Mouse (Mus musculus) heart, embryonic 10.5 days (tissue): ENCODE data around the gene 4930415O20Rik. TPM values are rescaled to one million over a fixed set of nuclear protein-coding genes. Genes with fewer than 3 reads are reported as not detected.
A peak's percentile ranks its signal among the peaks of the same experiment; 100 is the strongest.

Experiments
- DNase-seq: peaks from one replicate; pipeline ENCODE4 v3.0.0-alpha.2; 2017; ENCODE audit warnings: low spot score
- H3K27ac ChIP-seq: fragments of 300-500 bp; sonication (generic); 2 replicates; pipeline ENCODE4 v1.5.1; 2016; ENCODE audit warnings: mild to moderate bottlenecking
- H3K27me3 ChIP-seq: fragments of 300-500 bp; sonication (generic); 2 replicates; pipeline ENCODE4 v1.6.1; 2016; ENCODE audit warnings: mild to moderate bottlenecking; ENCODE audit not compliant: poor library complexity, insufficient read depth, severe bottlenecking
- H3K36me3 ChIP-seq: fragments of 300-500 bp; sonication (generic); 2 replicates; pipeline ENCODE4 v1.6.1; 2016; ENCODE audit warnings: mild to moderate bottlenecking, moderate library complexity
- H3K4me1 ChIP-seq: fragments of 300-500 bp; sonication (generic); 2 replicates; pipeline ENCODE4 v1.6.1; 2016; ENCODE audit warnings: mild to moderate bottlenecking
- H3K4me3 ChIP-seq: fragments of 300-500 bp; sonication (generic); 2 replicates; pipeline ENCODE4 v1.5.1; 2016; ENCODE audit warnings: mild to moderate bottlenecking, moderate library complexity
- H3K9me3 ChIP-seq: fragments of 300-500 bp; sonication (generic); 2 replicates; pipeline ENCODE4 v1.6.1; 2016; ENCODE audit warnings: mild to moderate bottlenecking, moderate library complexity
- WGBS: fragments of 180-500 bp; shearing (Covaris S2); methylation state at CpG from one replicate; pipeline ENCODE4 v1.1.7; 2016; 5-methylcytosine and 5-hydroxymethylcytosine counted together
- polyA plus RNA-seq: library from polyadenylated mRNA; unstranded; fragments of >200 nt; fragmentation: Nextera tagmentation; extraction: Ambion mirVana; gene quantifications from 2 replicates; pipeline ENCODE4 v1.2.1, GENCODE M21; 2016

The 4930415O20Rik gene
- polyA plus RNA-seq, 1 experiment from 2014 or later = 0.43 TPM

- Histone ChIP-seq H3K27me3 (peaks cover 85% of the 10 kb centered on the region), H3K4me1 (peaks cover 79% of the 10 kb centered on the region), H3K36me3 (no peaks in the 10 kb centered on the region), H3K27ac (peak overlapping the region; percentile 80), H3K9me3 (no peaks in the 10 kb centered on the region), H3K4me3 (peak overlapping the region; percentile 60)
- 0% methylated on average over 18 of the region's 18 CpGs for WGBS
- peak; percentile 90 for DNase-seq
Observed at GRCm38 (mm10) chr15:98631493-98631892, 60.7 kb downstream of the 4930415O20Rik start.

- H3K27me3 ChIP-seq = peaks cover 92% of the 10 kb centered on the region
- H3K27ac ChIP-seq = peak overlapping the region; percentile 80
- no peak for DNase-seq
- H3K4me3 ChIP-seq = peak overlapping the region; percentile 60
- H3K9me3 ChIP-seq = no peaks in the 10 kb centered on the region
- no peaks in the 10 kb centered on the region for H3K36me3 ChIP-seq
- H3K4me1 ChIP-seq = peaks cover 81% of the 10 kb centered on the region
- WGBS = 0% methylated on average over 24 of the region's 25 CpGs
Observed at GRCm38 (mm10) chr15:98632107-98632744, 61.4 kb downstream of the 4930415O20Rik start.

GRCm38 (mm10) chr15:98632921-98633320, 62.1 kb downstream of the 4930415O20Rik start:
- H3K36me3 ChIP-seq = no peaks in the 10 kb centered on the region
- H3K4me1 ChIP-seq = peaks cover 81% of the 10 kb centered on the region
- WGBS = 3% methylated on average over 4 of the region's 4 CpGs
- H3K27me3 ChIP-seq = peaks cover 98% of the 10 kb centered on the region
- no peaks in the 10 kb centered on the region for H3K9me3 ChIP-seq
- DNase-seq = no peak
- H3K4me3 ChIP-seq = peak overlapping the region; percentile 60
- peak overlapping the region; percentile 80 for H3K27ac ChIP-seq

GRCm38 (mm10) chr15:98633822-98634470, 63.1 kb downstream of the 4930415O20Rik start:
- Histone ChIP-seq H3K4me3 (peak overlapping the region; percentile 90), H3K36me3 (no peaks in the 10 kb centered on the region), H3K27me3 (peaks cover 87% of the 10 kb centered on the region), H3K4me1 (peaks cover 73% of the 10 kb centered on the region), H3K27ac (peak overlapping the region; percentile 92), H3K9me3 (no peaks in the 10 kb centered on the region)
- under 1% methylated on average over 25 of the region's 25 CpGs for WGBS
- no peak for DNase-seq

GRCm38 (mm10) chr15:98634541-98635081, 63.8 kb downstream of the 4930415O20Rik start:
- no peak for DNase-seq
- Histone ChIP-seq H3K36me3 (peaks cover 3% of the 10 kb centered on the region; the same call in 1 of the 2 replicates), H3K4me1 (peaks cover 67% of the 10 kb centered on the region), H3K27ac (peak overlapping the region; percentile 92), H3K9me3 (no peaks in the 10 kb centered on the region), H3K4me3 (peak overlapping the region; percentile 90), H3K27me3 (peaks cover 83% of the 10 kb centered on the region)
- WGBS = under 1% methylated on average over 64 of the region's 65 CpGs

- H3K4me3 ChIP-seq = peak overlapping the region; percentile 90
- peaks cover 75% of the 10 kb centered on the region for H3K27me3 ChIP-seq
- H3K27ac ChIP-seq = peak overlapping the region; percentile 92
- under 1% methylated on average over 21 of the region's 21 CpGs for WGBS
- H3K4me1 ChIP-seq = peaks cover 65% of the 10 kb centered on the region
- DNase-seq = no peak
- no peaks in the 10 kb centered on the region for H3K9me3 ChIP-seq
- peaks cover 5% of the 10 kb centered on the region for H3K36me3 ChIP-seq
Observed at GRCm38 (mm10) chr15:98635291-98635841, 64.6 kb downstream of the 4930415O20Rik start.

GRCm38 (mm10) chr15:98636517-98636916, 65.7 kb downstream of the 4930415O20Rik start:
- Histone ChIP-seq H3K9me3 (no peaks in the 10 kb centered on the region), H3K4me1 (peaks cover 54% of the 10 kb centered on the region), H3K4me3 (0 out of 2 replicates have a peak overlapping the region, but pooled peaks have one; percentile 90), H3K36me3 (peaks cover 13% of the 10 kb centered on the region), H3K27me3 (peaks cover 64% of the 10 kb centered on the region), H3K27ac (0 out of 2 replicates have a peak overlapping the region, but pooled peaks have one; percentile 32)
- no peak for DNase-seq
- WGBS = 49% methylated on average over 5 of the region's 5 CpGs

- H3K9me3 ChIP-seq = no peaks in the 10 kb centered on the region
- peaks cover 58% of the 10 kb centered on the region for H3K27me3 ChIP-seq
Observed at GRCm38 (mm10) chr15:98637155-98637554, 66.4 kb downstream of the 4930415O20Rik start.

More at GRCm38 (mm10) chr15:98637155-98637554, 66.4 kb downstream of the 4930415O20Rik start:
- Histone ChIP-seq H3K4me3 (no peak overlapping the region), H3K36me3 (peaks cover 19% of the 10 kb centered on the region), H3K4me1 (peaks cover 47% of the 10 kb centered on the region), H3K27ac (no peak overlapping the region)
- no peak for DNase-seq
- WGBS = 44% methylated on average over 3 of the region's 3 CpGs

Other genes with a start within 250 kb of the 4930415O20Rik start
- not detected in 2 replicates for gene Olfr284, start 230.0 kb upstream of the 4930415O20Rik start, polyA plus RNA-seq
- gene Olfr283, start 190.1 kb upstream of the 4930415O20Rik start, polyA plus RNA-seq = not detected in 2 replicates
- gene Olfr282, start 139.8 kb upstream of the 4930415O20Rik start, polyA plus RNA-seq = not detected in 2 replicates
- not detected in 2 replicates for gene Olfr281, start 118.4 kb upstream of the 4930415O20Rik start, polyA plus RNA-seq
- gene OR5BS1P, start 101.1 kb upstream of the 4930415O20Rik start, polyA plus RNA-seq = not detected in 2 replicates
- gene Lalba, start 88.3 kb upstream of the 4930415O20Rik start, polyA plus RNA-seq = not detected in 2 replicates
- not detected in 2 replicates for gene Olfr279, start 78.6 kb upstream of the 4930415O20Rik start, polyA plus RNA-seq
- gene Kansl2, start 36.7 kb upstream of the 4930415O20Rik start, polyA plus RNA-seq = 91.7 and 127 TPM in 2 replicates
- 42.8 and 53.0 TPM in 2 replicates for gene Ccnt1, start 81 bp upstream of the 4930415O20Rik start, polyA plus RNA-seq
- gene Adcy6, start 39.1 kb downstream of the 4930415O20Rik start, polyA plus RNA-seq = 25.5 and 33.5 TPM in 2 replicates
- 9.9 and 23.3 TPM in 2 replicates for gene Cacnb3, start 59.8 kb downstream of the 4930415O20Rik start, polyA plus RNA-seq
- gene Ddx23, start 91.9 kb downstream of the 4930415O20Rik start, polyA plus RNA-seq = 15.6 and 17.5 TPM in 2 replicates
- 1.7 and 2.8 TPM in 2 replicates for gene Rnd1, start 106.5 kb downstream of the 4930415O20Rik start, polyA plus RNA-seq
- gene Ccdc65, start 137.2 kb downstream of the 4930415O20Rik start, polyA plus RNA-seq = 0.44 and 0.46 TPM in 2 replicates
- gene Fkbp11, start 157.2 kb downstream of the 4930415O20Rik start, polyA plus RNA-seq = 20.5 and 40.8 TPM in 2 replicates
- 41.7 and 42.7 TPM in 2 replicates for gene Arf3, start 192.2 kb downstream of the 4930415O20Rik start, polyA plus RNA-seq
- gene Wnt10b, start 207.1 kb downstream of the 4930415O20Rik start, polyA plus RNA-seq = 0.09 TPM in 1 of 2 replicates, not detected in the other
- gene Wnt1, start 218.9 kb downstream of the 4930415O20Rik start, polyA plus RNA-seq = not detected in 2 replicates
- 0.06 TPM in 1 of 2 replicates, not detected in the other for gene Ddn, start 238.5 kb downstream of the 4930415O20Rik start, polyA plus RNA-seq